Mouse (Mus musculus): ENCODE results near the gene Gpc5.

Gene Gpc5

GRCm38 (mm10) chr14:116553316-116553715 lies 1461.3 kb downstream of the Gpc5 start:
- in situ Hi-C loops (cut with MboI; ENCODE audit: unreplicated experiment in 2 of 2), result loop anchor here in 1 of 2 experiments (25.0 kb wide), 1 partner anchor 1334 kb away; no protein-coding TSS in a partner anchor

- in situ Hi-C loops (cut with MboI; ENCODE audit: unreplicated experiment in 2 of 2), result loop anchor here in 1 of 2 experiments (25.0 kb wide), 1 partner anchor 1329 kb away; no protein-coding TSS in a partner anchor
Observed at GRCm38 (mm10) chr14:116558141-116558800, 1466.3 kb downstream of the Gpc5 start.

GRCm38 (mm10) chr14:116559990-116560389 lies 1468.0 kb downstream of the Gpc5 start:
- in situ Hi-C loops (cut with MboI; ENCODE audit: unreplicated experiment in 2 of 2), result loop anchor here in 1 of 2 experiments (25.0 kb wide), 1 partner anchor 1327 kb away; no protein-coding TSS in a partner anchor
